Mouse (Mus musculus) fat pad, adult 2 months (tissue): ENCODE results near the gene Ccdc185.

Source experiments
- DNase-seq: peaks from one replicate; pipeline ENCODE4 v3.0.0-alpha.2; 2011; ENCODE audit warnings: low read depth, low spot score; ENCODE audit errors: extremely low read depth

Ccdc185 gene

GRCm38 (mm10) chr1:182747834-182748233 is 1.1 kb downstream of the Ccdc185 start:
- DNase-seq = no peak

DNA sequence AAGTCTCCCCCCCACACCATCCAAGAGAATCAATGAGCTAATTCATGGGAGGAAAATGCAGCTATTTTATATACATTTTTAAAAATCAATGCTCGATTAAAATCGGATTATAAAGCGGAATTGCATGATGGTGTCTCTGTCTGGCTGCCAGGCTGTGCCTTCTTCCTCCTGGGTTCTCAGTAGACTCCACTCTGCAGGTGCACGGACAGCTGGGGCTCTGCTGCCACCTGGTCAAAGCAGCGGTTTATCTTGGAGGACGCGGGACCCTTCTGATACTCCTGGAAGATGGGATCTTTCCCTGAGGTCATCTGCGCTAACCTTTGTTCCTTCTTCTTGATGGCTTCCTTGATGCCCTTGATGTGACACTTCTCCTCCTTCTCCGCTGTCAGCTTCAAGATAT is 1.9 kb downstream of the Ccdc185 start:
- DNase-seq = no peak

GRCm38 (mm10) chr1:182735891-182736290 is 13.1 kb downstream of the Ccdc185 start:
- DNase-seq = no peak

GRCm38 (mm10) chr1:182732695-182733094 is 16.3 kb downstream of the Ccdc185 start:
- DNase-seq = no peak

GRCm38 (mm10) chr1:182729002-182729401 is 20.0 kb downstream of the Ccdc185 start:
- no peak for DNase-seq

- DNase-seq = no peak
These were observed 21.4 kb downstream of the Ccdc185 start for GRCm38 (mm10) chr1:182727541-182727940.

GRCm38 (mm10) chr1:182714236-182714935 is 34.6 kb downstream of the Ccdc185 start:
- DNase-seq = no peak

- DNase-seq = no peak
These were observed 37.5 kb downstream of the Ccdc185 start for GRCm38 (mm10) chr1:182711360-182711933.

- DNase-seq = no peak
These were observed 41.5 kb downstream of the Ccdc185 start for GRCm38 (mm10) chr1:182707459-182707858.

DNA sequence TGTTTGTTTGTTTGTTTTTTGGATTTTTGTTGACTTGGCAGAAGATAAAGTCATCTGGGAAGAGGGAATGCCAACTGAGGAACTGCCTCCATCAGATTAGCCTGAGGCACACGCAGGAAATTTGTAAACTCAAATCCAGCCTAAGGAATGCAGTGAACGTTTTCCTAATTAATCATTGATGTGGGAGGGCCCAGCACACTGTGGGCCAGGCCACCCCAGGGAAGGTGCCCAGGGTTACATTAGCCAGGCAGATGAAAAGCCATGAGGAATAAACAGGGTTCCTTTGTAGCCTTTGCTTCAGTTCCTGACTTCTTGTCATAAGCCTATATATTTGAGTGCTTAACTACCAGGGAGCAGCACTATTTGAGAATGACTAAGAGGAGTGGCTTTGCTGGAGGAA is 44.1 kb downstream of the Ccdc185 start:
- no peak for DNase-seq

GRCm38 (mm10) chr1:182699392-182700347 is 49.3 kb downstream of the Ccdc185 start:
- no peak for DNase-seq
